Mouse (Mus musculus) olfactory bulb, adult 2 months (tissue): Measurements from ENCODE around the gene Habp2. TPM values are rescaled to one million over a fixed set of nuclear protein-coding genes. Genes with fewer than 3 reads are reported as not detected.

Experiments
- H3K27ac ChIP-seq: fragments of 200-500 bp; 2 replicates; pipeline ENCODE4 v1.5.1; 2012; ENCODE audit warnings: low read depth, low read length; ENCODE audit not compliant: insufficient read depth
- H3K4me1 ChIP-seq: fragments of 200-500 bp; 2 replicates; pipeline ENCODE4 v1.6.1; 2012; ENCODE audit warnings: low read length; ENCODE audit not compliant: control insufficient read depth, insufficient read depth
- H3K4me3 ChIP-seq: fragments of 200-500 bp; 2 replicates; pipeline ENCODE4 v1.5.1; 2012; ENCODE audit warnings: mild to moderate bottlenecking, low read depth, low read length, moderate library complexity; ENCODE audit not compliant: insufficient read depth
- CTCF ChIP-seq: fragments of 200-500 bp; IDR thresholded peaks from 2 replicates; pipeline ENCODE4 v1.5.1; 2012; ENCODE audit warnings: low read depth, mild to moderate bottlenecking, low read length, moderate library complexity; ENCODE audit not compliant: insufficient read depth
- POLR2A ChIP-seq: fragments of 200-500 bp; IDR thresholded peaks from 2 replicates; pipeline ENCODE4 v1.6.1; 2012; ENCODE audit warnings: mild to moderate bottlenecking, low read depth, low read length, moderate library complexity; ENCODE audit not compliant: insufficient read depth
- WGBS: fragments of 180-500 bp; shearing (Covaris S2); methylation state at CpG from one replicate; pipeline ENCODE4 v1.1.7; 2018; 5-methylcytosine and 5-hydroxymethylcytosine counted together
- polyA plus RNA-seq: library from polyadenylated mRNA; stranded (reverse); fragments of >200 nt; gene quantifications from 2 replicates; pipeline ENCODE4 v1.2.4, GENCODE M21; 2012; ENCODE audit warnings: low replicate concordance; ENCODE audit not compliant: missing spikeins, insufficient read depth, insufficient read length

The Habp2 gene
- polyA plus RNA-seq, 1 experiment: not detected

DNA sequence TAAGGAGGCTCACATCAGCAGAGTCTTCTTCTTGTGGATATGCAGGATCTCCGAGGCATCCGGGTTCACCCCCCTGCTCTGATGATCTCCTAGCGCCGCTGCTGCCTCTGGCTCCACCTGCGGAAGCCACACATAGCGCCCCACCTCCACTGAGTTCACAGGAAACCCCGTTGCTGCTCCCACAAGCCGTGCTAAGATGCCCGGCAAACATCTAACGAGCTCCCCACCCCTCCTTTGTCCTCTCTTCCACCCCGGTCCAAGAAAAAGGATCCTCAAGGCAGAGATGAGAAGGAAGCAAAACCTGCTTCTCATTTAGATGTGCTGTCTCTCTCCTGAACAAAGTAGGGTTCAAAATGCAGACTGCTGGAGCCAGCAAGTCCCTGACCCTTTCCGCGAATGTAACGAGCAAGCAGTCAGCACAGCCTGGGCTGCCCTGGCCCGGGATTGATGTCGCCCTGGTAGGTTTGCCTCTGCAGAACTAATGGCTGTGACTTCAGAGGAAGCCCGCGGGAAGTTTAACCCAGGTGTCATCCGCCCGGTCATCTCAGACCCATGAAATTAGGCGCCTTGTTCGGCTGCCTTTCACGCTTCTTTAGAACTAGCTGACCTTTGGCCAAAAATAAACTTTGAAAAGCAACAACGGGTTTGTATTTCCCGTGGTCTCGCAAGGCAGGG is 33.4 kb downstream of the Habp2 start:
- 42% methylated on average over 26 of the region's 26 CpGs for WGBS
- H3K27ac ChIP-seq: no peak overlapping the region
- H3K4me3 ChIP-seq: peak overlapping the region; percentile 13; the same call in 1 of the 2 replicates
- no peak for TF ChIP-seq CTCF
- no peak for TF ChIP-seq POLR2A
- peaks cover 10% of the 10 kb centered on the region for H3K4me1 ChIP-seq

GRCm38 (mm10) chr19:56321303-56321920 is 34.5 kb downstream of the Habp2 start:
- Histone ChIP-seq H3K4me1 (peaks cover 20% of the 10 kb centered on the region), H3K4me3 (no peak overlapping the region), H3K27ac (no peak overlapping the region)
- 76% methylated on average over 12 of the region's 12 CpGs for WGBS
- TF ChIP-seq CTCF: no peak

- Histone ChIP-seq H3K4me1 (peaks cover 14% of the 10 kb centered on the region), H3K4me3 (no peak overlapping the region), H3K27ac (no peak overlapping the region)
- no peak for TF ChIP-seq POLR2A
- TF ChIP-seq CTCF: no peak
- 61% methylated on average over 10 of the region's 10 CpGs for WGBS
Measured at GRCm38 (mm10) chr19:56325676-56326075, 38.7 kb downstream of the Habp2 start.

DNA sequence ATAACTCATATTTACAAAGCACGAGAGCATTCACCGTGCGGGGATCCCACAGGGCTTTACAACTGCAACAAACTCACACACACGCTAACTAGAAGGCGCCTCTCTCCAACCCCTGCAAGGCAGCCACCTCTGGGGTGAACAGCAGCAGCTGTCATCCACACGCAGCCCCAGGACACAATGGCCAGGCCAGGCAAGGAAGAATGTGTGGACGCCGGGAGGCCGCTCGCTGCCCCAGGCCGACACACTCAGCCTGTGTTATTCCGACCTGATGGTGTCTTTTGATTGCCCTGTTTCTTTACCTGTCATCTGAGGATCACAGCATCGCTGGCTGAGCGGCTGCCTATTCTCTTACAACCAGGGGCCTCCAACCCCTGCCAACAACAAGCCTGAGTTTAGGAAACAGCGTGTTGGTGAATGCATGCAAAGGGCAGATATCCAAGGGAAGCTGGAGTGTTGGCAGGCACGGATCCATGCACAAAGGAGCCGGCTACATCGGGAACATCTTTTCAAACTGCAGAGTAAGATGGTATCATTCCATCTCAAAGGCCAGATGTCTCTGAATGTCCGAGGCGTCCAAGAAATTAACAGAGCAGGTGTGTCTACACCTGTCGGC is 39.4 kb downstream of the Habp2 start:
- no peak overlapping the region for H3K27ac ChIP-seq
- 59% methylated on average over 21 of the region's 21 CpGs for WGBS

GRCm38 (mm10) chr19:56336321-56336720 is 49.4 kb downstream of the Habp2 start:
- Histone ChIP-seq H3K4me1 (no peaks in the 10 kb centered on the region), H3K27ac (no peak overlapping the region), H3K4me3 (no peak overlapping the region)
- WGBS: 96% methylated on average over 17 of the region's 17 CpGs
- TF ChIP-seq POLR2A: no peak
- no peak for TF ChIP-seq CTCF

More for the DNA sequence above, 39.4 kb downstream of the Habp2 start:
- TF ChIP-seq POLR2A: no peak
- no peak for TF ChIP-seq CTCF
- Histone ChIP-seq H3K4me1 (peaks cover 14% of the 10 kb centered on the region), H3K4me3 (no peak overlapping the region)

GRCm38 (mm10) chr19:56336826-56337225 is 49.9 kb downstream of the Habp2 start:
- Histone ChIP-seq H3K4me3 (no peak overlapping the region), H3K27ac (no peak overlapping the region), H3K4me1 (no peaks in the 10 kb centered on the region)
- no peak for TF ChIP-seq POLR2A
- no peak for TF ChIP-seq CTCF
- 81% methylated on average over 12 of the region's 12 CpGs for WGBS

- TF ChIP-seq POLR2A: no peak
- no peak for TF ChIP-seq CTCF
- WGBS: 49% methylated on average over 8 of the region's 8 CpGs
- Histone ChIP-seq H3K4me3 (no peak overlapping the region), H3K27ac (no peak overlapping the region), H3K4me1 (0 out of 2 replicates have a peak, but pooled peaks cover 3% of the 10 kb centered on the region)
Measured at GRCm38 (mm10) chr19:56342006-56342405, 55.1 kb downstream of the Habp2 start.

DNA sequence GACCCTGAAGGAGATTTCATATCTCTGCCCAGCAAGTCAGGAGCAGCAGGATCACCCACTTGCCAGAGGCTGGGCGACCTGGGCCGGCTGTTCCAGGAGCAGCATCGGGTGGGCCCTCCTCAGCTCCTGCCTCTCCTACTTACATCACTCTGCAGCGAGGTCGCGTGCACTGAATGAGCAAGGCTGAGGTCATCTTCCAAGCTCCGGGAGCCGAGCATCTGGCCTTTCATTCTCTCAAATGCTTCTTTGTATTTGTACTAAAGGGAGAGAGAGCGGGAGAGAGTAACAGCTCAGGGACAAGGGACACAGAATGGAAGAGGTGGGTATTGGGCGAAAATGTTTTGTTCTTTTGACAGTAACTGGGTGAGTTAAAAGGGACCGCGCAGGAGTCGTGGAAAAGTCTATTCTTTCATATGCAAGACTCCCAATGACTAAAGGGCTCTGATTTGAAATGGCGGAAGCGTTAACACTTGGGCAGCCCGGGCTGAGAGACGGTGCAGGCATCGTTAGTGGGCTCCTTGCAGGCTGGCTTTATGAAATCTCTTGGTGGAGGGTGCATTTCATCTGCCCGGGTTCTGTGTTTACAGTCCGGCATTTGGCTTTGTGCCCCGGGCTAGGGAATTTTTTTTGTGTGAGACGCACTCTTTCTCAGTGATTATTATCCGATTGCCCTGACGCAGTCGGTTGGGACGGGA is 57.1 kb downstream of the Habp2 start:
- no peak overlapping the region for H3K4me3 ChIP-seq
- no peak for TF ChIP-seq CTCF
- no peak for TF ChIP-seq POLR2A
- WGBS: 51% methylated on average over 26 of the region's 26 CpGs
- H3K4me1 ChIP-seq: 0 out of 2 replicates have a peak, but pooled peaks cover 3% of the 10 kb centered on the region
- H3K27ac ChIP-seq: no peak overlapping the region

DNA sequence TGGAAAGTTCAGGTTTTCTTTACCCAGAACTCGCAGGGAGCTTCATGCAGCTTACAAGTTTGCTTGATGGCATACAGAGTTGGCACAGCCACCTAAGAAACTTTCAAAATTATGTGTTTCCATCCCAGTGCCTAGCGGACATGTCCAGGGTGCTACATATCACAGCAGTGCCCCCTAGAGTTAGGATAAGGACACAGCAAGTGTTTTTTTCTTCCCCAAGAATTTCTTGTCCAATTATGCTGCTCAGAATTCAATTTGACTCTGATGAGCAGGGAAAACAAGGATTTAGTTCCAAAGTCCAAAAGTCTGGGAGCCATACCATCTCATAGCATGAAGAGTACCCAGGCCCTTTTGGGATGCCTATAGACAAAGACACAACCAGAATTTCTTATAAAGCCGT is 59.1 kb downstream of the Habp2 start:
- TF ChIP-seq CTCF (no peak), POLR2A (no peak)
- no peak overlapping the region for H3K4me3 ChIP-seq
- WGBS: 67% methylated on average over 3 of the region's 3 CpGs
- 0 out of 2 replicates have a peak, but pooled peaks cover 3% of the 10 kb centered on the region for H3K4me1 ChIP-seq
- H3K27ac ChIP-seq: no peak overlapping the region
